Comparison of ENCODE assay signal across 15 mouse cellular contexts in genomic region chr1:86311467-86312005, GRCm38 (mm10). TPM values are rescaled to one million over a fixed set of nuclear protein-coding genes. Genes with fewer than 3 reads are reported as not detected.
A peak's percentile ranks its signal among the peaks of the same experiment; 100 is the strongest.
DNase-seq lines count a peak whose midpoint lies in the region; ATAC-seq and TF ChIP-seq lines count a peak whose summit lies in the region.
"Had no signal": no experiment of that assay in that cellular context is flagged by ENCODE, and none has a peak within 500 bp of the region (broad histone marks: within the 10 kb centered on the region; RNA-seq: fewer than 3 reads in every experiment).

No protein-coding gene starts in this region.

- peak overlapping the region; percentile 89 for H3K27ac ChIP-seq in liver, embryonic 12.5 days
- peak overlapping the region; percentile 99 for H3K27ac ChIP-seq in ES-Bruce4 (ENCODE audit: insufficient read depth, low read length)
- H3K27ac ChIP-seq in kidney, adult 2 months (ENCODE audit: insufficient read depth, low read depth, low read length), result peak overlapping the region; percentile 60
- H3K27ac ChIP-seq: heart, adult 2 months; hindbrain, embryonic 14.5 days; intestine, embryonic 15.5 days; layer of hippocampus, adult 2 months had no signal

- peaks cover 4% of the 10 kb centered on the region; the same call in 1 of the 2 replicates for H3K27me3 ChIP-seq in liver, embryonic 12.5 days (replicated peaks)
- H3K27me3 ChIP-seq in ES-Bruce4 (ENCODE audit: control insufficient read depth, insufficient read depth, low read length, poor library complexity, severe bottlenecking), result no peaks in the 10 kb centered on the region
- no peaks in the 10 kb centered on the region for H3K27me3 ChIP-seq in kidney, adult 2 months (replicated peaks; ENCODE audit: control insufficient read depth, insufficient read depth, low read length)
- H3K27me3 ChIP-seq: intestine, embryonic 15.5 days had no signal

- H3K4me3 ChIP-seq in liver, embryonic 12.5 days, result no peak overlapping the region
- peak overlapping the region; percentile 23; the same call in 1 of the 2 replicates for H3K4me3 ChIP-seq in ES-Bruce4 (ENCODE audit: low read depth, low read length)
- H3K4me3 ChIP-seq in kidney, adult 2 months (ENCODE audit: insufficient read depth, low read depth, low read length), result no peak overlapping the region
- H3K4me3 ChIP-seq: heart, adult 2 months; intestine, embryonic 15.5 days; layer of hippocampus, adult 2 months had no signal

- no peak overlapping the region for H3K4me2 ChIP-seq in liver, embryonic 12.5 days
- H3K4me2 ChIP-seq: hindbrain, embryonic 14.5 days; intestine, embryonic 15.5 days had no signal

- peak; percentile 23 for DNase-seq in embryo, embryonic 10.5 days (ENCODE audit: low spot score)
- no peak for DNase-seq in embryo, embryonic 9.5 days (ENCODE audit: extremely low spot score)
- DNase-seq in liver, result no peak
- peak; percentile 43 for DNase-seq in kidney, adult 2 months
- no peak for DNase-seq in cerebellum, adult 11-12 months
- no peak for DNase-seq in thymus, adult 18-20 months
- DNase-seq: cerebellum, adult 9-11 months; gastrocnemius, postnatal 14 days; heart, adult 2 months; right cerebral cortex, adult 18-20 months had no signal

- whole genome bisulfite sequencing in liver, embryonic 12.5 days (ENCODE audit: insufficient replicate concordance), result 59% methylated on average over 10 of the region's 10 CpGs
- WGBS in kidney, adult 2 months, result 43% methylated on average over 10 of the region's 10 CpGs

- H3K9ac ChIP-seq in liver, embryonic 12.5 days, result no peak overlapping the region
- H3K9ac ChIP-seq in ES-Bruce4 (ENCODE audit: low read depth, poor library complexity, severe bottlenecking), result peak overlapping the region; percentile 72
- H3K9ac ChIP-seq: hindbrain, embryonic 14.5 days; intestine, embryonic 15.5 days had no signal

- ATAC-seq in liver, embryonic 12.5 days, result no peak
- ATAC-seq: intestine, embryonic 15.5 days had no signal

- peaks cover 67% of the 10 kb centered on the region for H3K4me1 ChIP-seq in liver, embryonic 12.5 days
- peaks cover 6% of the 10 kb centered on the region for H3K4me1 ChIP-seq in ES-Bruce4 (ENCODE audit: control insufficient read depth, insufficient read depth, low read length)
- H3K4me1 ChIP-seq in kidney, adult 2 months (ENCODE audit: control insufficient read depth, insufficient read depth, low read length), result peaks cover 20% of the 10 kb centered on the region
- H3K4me1 ChIP-seq: intestine, embryonic 15.5 days had no signal

- no peak for TF ChIP-seq POLR2A in ES-Bruce4 (IDR thresholded peaks at IDR 0.05; ENCODE audit: insufficient read depth, low read length)
- TF ChIP-seq POLR2A in kidney, adult 2 months (IDR thresholded peaks at IDR 0.05; ENCODE audit: low read depth, low read length), result no peak

- peaks cover 3% of the 10 kb centered on the region; the same call in 1 of the 2 replicates for H3K36me3 ChIP-seq in liver, embryonic 12.5 days
- peaks cover 8% of the 10 kb centered on the region; the same call in 1 of the 2 replicates for H3K36me3 ChIP-seq in ES-Bruce4 (ENCODE audit: control insufficient read depth, insufficient read depth, low read length, poor library complexity, severe bottlenecking)
- no peaks in the 10 kb centered on the region for H3K36me3 ChIP-seq in kidney, adult 2 months (ENCODE audit: control insufficient read depth, insufficient read depth, low read length)
- H3K36me3 ChIP-seq: intestine, embryonic 15.5 days had no signal

- no peaks in the 10 kb centered on the region for H3K9me3 ChIP-seq in liver, embryonic 12.5 days (replicated peaks)
- H3K9me3 ChIP-seq in ES-Bruce4 (replicated peaks; ENCODE audit: control insufficient read depth, insufficient read depth, low read length, poor library complexity, severe bottlenecking), result peaks cover 7% of the 10 kb centered on the region
- H3K9me3 ChIP-seq: intestine, embryonic 15.5 days had no signal

- peak; percentile 69; the same call in 1 of the 2 replicates for TF ChIP-seq EP300 in ES-Bruce4 (IDR thresholded peaks at IDR 0.05; ENCODE audit: insufficient read depth, low read depth, low read length)

- no peak for TF ChIP-seq CTCF in ES-Bruce4 (IDR thresholded peaks at IDR 0.05; ENCODE audit: low read depth, low read length)
- TF ChIP-seq CTCF in kidney, adult 2 months (conservative IDR thresholded peaks at IDR 0.05; ENCODE audit: insufficient read depth, insufficient read length, low read depth, low read length), result no peak

RNA-seq across cellular contexts. Expression of gene B3gnt7, which starts 8.9 kb away (rescaled TPM):
- 4.7 and 4.8 TPM in 2 replicates for polyA plus RNA-seq in liver, embryonic 12.5 days (2016; fragmentation: Nextera tagmentation; extraction: Ambion mirVana)
- polyA plus RNA-seq in ES-Bruce4 (2011; ENCODE audit: insufficient read depth, insufficient read length, low read depth, missing spikeins), result 54.9 and 55.3 TPM in 2 replicates
- polyA plus RNA-seq in kidney, adult 2 months (2012; rRNA removed), result 9.6 and 10.8 TPM in 2 replicates

RNA-seq across cellular contexts. Expression of gene Ncl, which starts 47.7 kb away (rescaled TPM):
- 648 and 660 TPM in 2 replicates for polyA plus RNA-seq in liver, embryonic 12.5 days (2016; fragmentation: Nextera tagmentation; extraction: Ambion mirVana)
- 1,350 and 1,473 TPM in 2 replicates for polyA plus RNA-seq in ES-Bruce4 (2011; ENCODE audit: insufficient read depth, insufficient read length, low read depth, missing spikeins)
- polyA plus RNA-seq in kidney, adult 2 months (2012; rRNA removed), result 7.2 and 10.4 TPM in 2 replicates

Comparison
In these comparisons a context has a peak if more than half of its experiments do, and no peak if none do; other contexts are left out.
1. DNase-seq: peak in embryo, embryonic 10.5 days (single experiment) and kidney, adult 2 months (single experiment); none in embryo, embryonic 9.5 days (single experiment), liver (single experiment), cerebellum, adult 11-12 months (single experiment) and thymus, adult 18-20 months (0 of 2).
2. RNA of gene Ncl, which starts 47.7 kb away (polyA plus RNA-seq): 1,350 to 1,473 TPM in ES-Bruce4 and 648 to 660 TPM in liver, embryonic 12.5 days; 7.2 to 10.4 TPM in kidney, adult 2 months; every median in the first group is over 10 times any median in the second.
3. Peak in every context shown above with its lines, with median percentiles within 50 percentile points of each other: H3K27ac ChIP-seq.